Mouse (Mus musculus): Measurements from ENCODE around the gene Bhmt. TPM values are rescaled to one million over a fixed set of nuclear protein-coding genes. Genes with fewer than 3 reads are reported as not detected.

The Bhmt gene
- total RNA-seq (2021), result not detected
- long read RNA-seq, result 0 reads

- no peak for DNase-seq (ENCODE audit: low spot score in 2 of 2)
Observed at GRCm38 (mm10) chr13:93637282-93638245, at the start of gene Bhmt. Bhmt (minus strand) TSS chr13:93637961.

- DNase-seq (ENCODE audit: low spot score in 2 of 2), result no peak
Observed at GRCm38 (mm10) chr13:93687321-93687720, 49.6 kb upstream of the Bhmt start.

GRCm38 (mm10) chr13:93685226-93685625 is 47.5 kb upstream of the Bhmt start:
- no peak for DNase-seq (ENCODE audit: low spot score in 2 of 2)

- no peak for DNase-seq (ENCODE audit: low spot score in 2 of 2)
Observed at GRCm38 (mm10) chr13:93683336-93683735, 45.6 kb upstream of the Bhmt start.

GRCm38 (mm10) chr13:93676864-93677263 is 39.1 kb upstream of the Bhmt start:
- no peak for DNase-seq (ENCODE audit: low spot score in 2 of 2)

GRCm38 (mm10) chr13:93674131-93674561 is 36.4 kb upstream of the Bhmt start, which contains the start of the genes Bhmt2 and Dmgdh:
Bhmt2 (minus strand) TSS chr13:93674302.
Dmgdh (plus strand) TSS chr13:93674433.
- DNase-seq (ENCODE audit: low spot score in 2 of 2), result no peak

GRCm38 (mm10) chr13:93673296-93673695 is 35.5 kb upstream of the Bhmt start:
- DNase-seq (ENCODE audit: low spot score in 2 of 2), result no peak

GRCm38 (mm10) chr13:93672371-93672770 is 34.6 kb upstream of the Bhmt start:
- DNase-seq (ENCODE audit: low spot score in 2 of 2), result no peak

- peak in 1 of 2 experiments; percentile 63 for DNase-seq (ENCODE audit: low spot score in 2 of 2)
Observed at GRCm38 (mm10) chr13:93667586-93667985, 29.8 kb upstream of the Bhmt start.

GRCm38 (mm10) chr13:93657941-93658340 is 20.2 kb upstream of the Bhmt start:
- no peak for DNase-seq (ENCODE audit: low spot score in 2 of 2)

- no peak for DNase-seq (ENCODE audit: low spot score in 2 of 2)
Observed at GRCm38 (mm10) chr13:93653382-93653781, 15.6 kb upstream of the Bhmt start.

GRCm38 (mm10) chr13:93648387-93649130 is 10.8 kb upstream of the Bhmt start:
- DNase-seq (ENCODE audit: low spot score in 2 of 2), result no peak

GRCm38 (mm10) chr13:93639636-93640035 is 1.9 kb upstream of the Bhmt start:
- DNase-seq (ENCODE audit: low spot score in 2 of 2), result no peak

- DNase-seq (ENCODE audit: low spot score in 2 of 2), result no peak
Observed at GRCm38 (mm10) chr13:93636561-93636960, 1.2 kb downstream of the Bhmt start.

- DNase-seq (ENCODE audit: low spot score in 2 of 2), result no peak
Observed at GRCm38 (mm10) chr13:93632927-93633326, 4.8 kb downstream of the Bhmt start.

- DNase-seq (ENCODE audit: low spot score in 2 of 2), result peak; percentile 10 to 31
Observed at GRCm38 (mm10) chr13:93630941-93631705, 6.6 kb downstream of the Bhmt start.

- DNase-seq (ENCODE audit: low spot score in 2 of 2), result no peak
Observed at GRCm38 (mm10) chr13:93628861-93629260, 8.9 kb downstream of the Bhmt start.

GRCm38 (mm10) chr13:93614361-93614948 is 23.3 kb downstream of the Bhmt start:
- DNase-seq (ENCODE audit: low spot score in 2 of 2), result no peak

GRCm38 (mm10) chr13:93613771-93614170 is 24.0 kb downstream of the Bhmt start:
- DNase-seq (ENCODE audit: low spot score in 2 of 2), result no peak

Measured in layer of hippocampus, adult 18-20 months (tissue).